Mouse (Mus musculus) embryonic facial prominence, embryonic 12.5 days (tissue): ENCODE measurements around the gene Slc6a17. TPM values are rescaled to one million over a fixed set of nuclear protein-coding genes. Genes with fewer than 3 reads are reported as not detected.

Experiments
- ATAC-seq: fragments of 200-750 bp; cut with Nextera tagmentation; 2 replicates; pipeline ENCODE4 v1.8.0; 2017; ENCODE audit not compliant: insufficient number of reproducible peaks, insufficient read depth, low FRiP score, low TSS enrichment
- H3K27ac ChIP-seq: fragments of 300-500 bp; sonication (generic); 2 replicates; pipeline ENCODE4 v1.5.1; 2016; ENCODE audit warnings: mild to moderate bottlenecking
- H3K27me3 ChIP-seq: fragments of 300-500 bp; sonication (generic); 2 replicates; pipeline ENCODE4 v1.6.1; 2016; ENCODE audit warnings: mild to moderate bottlenecking, moderate library complexity
- H3K36me3 ChIP-seq: fragments of 300-500 bp; sonication (generic); 2 replicates; pipeline ENCODE4 v1.6.1; 2016; ENCODE audit warnings: mild to moderate bottlenecking
- H3K4me1 ChIP-seq: fragments of 300-500 bp; sonication (generic); 2 replicates; pipeline ENCODE4 v1.6.1; 2016
- H3K4me2 ChIP-seq: fragments of 300-500 bp; sonication (generic); replicated peaks from 2 replicates; pipeline ENCODE4 v1.6.1; 2016; ENCODE audit warnings: mild to moderate bottlenecking, moderate library complexity
- H3K4me3 ChIP-seq: fragments of 300-500 bp; sonication (generic); 2 replicates; pipeline ENCODE4 v1.5.1; 2016; ENCODE audit warnings: mild to moderate bottlenecking
- H3K9ac ChIP-seq: fragments of 300-500 bp; sonication (generic); 2 replicates; pipeline ENCODE4 v1.6.1; 2016; ENCODE audit warnings: mild to moderate bottlenecking, moderate library complexity
- H3K9me3 ChIP-seq: fragments of 300-500 bp; sonication (generic); 2 replicates; pipeline ENCODE4 v1.6.1; 2016; ENCODE audit warnings: mild to moderate bottlenecking, moderate library complexity
- WGBS: fragments of 180-500 bp; shearing (Covaris S2); methylation state at CpG from one replicate; pipeline ENCODE4 v1.1.7; 2016; 5-methylcytosine and 5-hydroxymethylcytosine counted together
- polyA plus RNA-seq: library from polyadenylated mRNA; unstranded; fragments of >200 nt; fragmentation: Nextera tagmentation; extraction: Ambion mirVana; gene quantifications from 2 replicates; pipeline ENCODE4 v1.2.1, GENCODE M21; 2016

Slc6a17 gene
- polyA plus RNA-seq, 1 experiment from 2014 or later = 7.1 TPM

DNA sequence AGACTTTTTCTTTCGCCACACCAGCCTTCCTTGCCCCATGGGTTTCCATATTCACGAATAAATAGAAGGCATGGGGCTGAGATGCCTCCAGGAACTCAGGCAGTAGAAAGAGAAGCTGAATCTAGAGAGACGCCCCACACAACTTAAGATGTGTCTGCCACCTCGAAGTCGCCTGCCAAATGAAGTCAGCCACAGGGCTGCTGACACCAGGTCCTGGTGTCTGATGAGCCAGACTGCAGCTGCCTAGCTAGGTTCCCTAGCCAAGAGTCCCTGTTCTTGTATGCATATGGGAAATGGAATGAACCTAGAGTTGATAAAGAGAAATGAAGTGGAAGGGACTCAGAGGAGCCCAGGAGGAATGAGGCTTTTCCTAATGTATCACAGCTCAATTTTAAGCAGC is 27.5 kb upstream of the Slc6a17 start:
- ATAC-seq = no peak
- Histone ChIP-seq H3K4me3 (no peak overlapping the region), H3K27me3 (no peaks in the 10 kb centered on the region), H3K36me3 (no peaks in the 10 kb centered on the region), H3K9me3 (no peaks in the 10 kb centered on the region), H3K4me1 (peaks cover 5% of the 10 kb centered on the region; the same call in 1 of the 2 replicates), H3K4me2 (no peak overlapping the region), H3K27ac (no peak overlapping the region), H3K9ac (no peak overlapping the region)
- 81% methylated on average over 5 of the region's 5 CpGs for WGBS

DNA sequence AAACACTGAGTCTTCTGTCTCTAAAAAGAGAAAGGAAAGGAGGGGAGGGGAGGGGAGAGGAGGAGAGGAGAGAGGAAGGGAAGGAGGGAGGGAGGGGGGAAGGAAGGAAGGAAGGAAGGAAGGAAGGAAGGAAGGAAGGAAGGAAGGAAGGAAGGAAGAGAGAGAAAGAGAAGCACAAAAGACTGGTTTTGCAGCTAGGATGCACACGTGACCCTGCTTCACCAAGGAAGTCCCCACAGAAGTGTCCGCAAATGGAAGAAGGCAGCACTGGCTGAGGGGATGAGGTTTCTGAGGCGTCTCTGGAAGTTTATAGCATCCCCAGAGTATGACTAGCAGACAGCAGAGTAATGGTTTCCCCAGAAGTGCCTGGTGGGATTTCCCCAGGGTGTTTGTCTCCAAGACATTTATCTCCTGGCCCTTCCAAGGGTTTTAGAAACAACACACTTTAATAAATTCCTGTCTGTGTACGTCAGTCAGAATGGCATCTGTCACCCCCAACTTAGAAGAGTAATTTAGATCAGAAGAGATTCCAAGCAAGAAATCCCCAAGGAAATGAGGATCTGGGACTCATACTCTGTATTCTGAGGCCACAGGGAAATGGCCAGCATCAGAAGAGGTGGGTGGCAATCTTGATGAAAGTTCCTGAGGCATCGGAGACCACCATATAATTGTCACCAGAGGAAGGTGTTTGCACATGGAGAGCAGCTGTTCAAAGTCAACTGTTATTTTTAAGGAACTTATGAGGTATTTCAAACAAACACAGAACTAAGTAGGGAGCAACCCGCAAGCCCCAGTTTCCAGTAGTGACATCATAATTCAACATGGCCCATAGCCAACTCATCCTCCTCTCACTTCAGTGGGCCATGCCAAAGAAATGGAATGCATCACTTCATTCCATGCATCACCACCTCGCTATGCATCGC is 25.6 kb upstream of the Slc6a17 start:
- Histone ChIP-seq H3K4me2 (no peak overlapping the region), H3K9ac (no peak overlapping the region), H3K4me3 (no peak overlapping the region), H3K27ac (no peak overlapping the region), H3K4me1 (no peaks in the 10 kb centered on the region), H3K27me3 (0 out of 2 replicates have a peak, but pooled peaks cover 3% of the 10 kb centered on the region), H3K9me3 (no peaks in the 10 kb centered on the region), H3K36me3 (no peaks in the 10 kb centered on the region)
- 70% methylated on average over 8 of the region's 8 CpGs for WGBS
- no peak for ATAC-seq

DNA sequence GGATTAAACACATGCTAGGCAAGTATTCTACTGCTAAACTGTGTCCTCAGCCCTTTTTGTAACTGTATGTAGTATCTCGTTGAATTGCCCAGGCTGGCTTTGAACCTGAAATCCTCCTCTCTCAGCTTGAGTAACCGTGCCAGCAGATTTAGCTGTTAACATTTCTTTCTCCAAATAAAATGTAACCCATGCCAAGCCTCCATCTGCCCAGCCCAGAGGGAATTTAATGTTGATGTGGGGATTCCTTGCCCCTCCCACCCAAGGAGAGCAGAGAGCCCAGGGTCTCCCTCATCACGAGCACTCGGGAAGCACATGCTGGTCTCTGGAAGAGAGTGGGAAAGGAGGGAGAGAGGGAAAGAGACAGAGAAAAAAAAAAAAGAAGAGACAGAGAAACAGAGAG is 24.8 kb upstream of the Slc6a17 start:
- H3K9me3 ChIP-seq = no peaks in the 10 kb centered on the region
- H3K9ac ChIP-seq = no peak overlapping the region
- no peak overlapping the region for H3K4me3 ChIP-seq
- ATAC-seq = no peak
- 0 out of 2 replicates have a peak, but pooled peaks cover 3% of the 10 kb centered on the region for H3K27me3 ChIP-seq
- H3K36me3 ChIP-seq = no peaks in the 10 kb centered on the region
- H3K4me1 ChIP-seq = no peaks in the 10 kb centered on the region; the same call in 1 of the 2 replicates
- H3K27ac ChIP-seq = no peak overlapping the region
- H3K4me2 ChIP-seq = no peak overlapping the region
- 52% methylated on average over 4 of the region's 4 CpGs for WGBS

DNA sequence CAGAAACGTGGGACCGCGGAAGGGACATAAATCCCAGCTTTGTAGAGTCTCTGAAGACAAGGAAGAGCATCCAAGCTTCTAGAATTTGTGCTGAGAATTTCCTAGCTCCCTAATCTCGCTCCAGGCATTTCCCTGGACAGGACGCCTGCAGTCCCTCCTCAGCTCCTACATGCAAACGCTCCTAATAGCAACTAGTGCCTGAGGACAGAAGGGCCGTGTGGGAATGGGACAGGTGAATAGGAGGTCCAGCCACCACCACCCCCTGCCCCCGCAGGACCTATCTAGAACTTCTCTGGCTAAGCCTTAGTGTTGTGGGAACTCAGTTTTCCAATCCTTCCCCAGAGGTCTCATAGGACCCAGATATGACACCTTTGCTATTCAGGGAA is 19.7 kb upstream of the Slc6a17 start:
- no peaks in the 10 kb centered on the region for H3K36me3 ChIP-seq
- no peaks in the 10 kb centered on the region for H3K9me3 ChIP-seq
- H3K4me1 ChIP-seq = peaks cover 5% of the 10 kb centered on the region
- peaks cover 6% of the 10 kb centered on the region; the same call in 1 of the 2 replicates for H3K27me3 ChIP-seq
- 0 out of 2 replicates have a peak overlapping the region, but pooled peaks have one; percentile 38 for H3K27ac ChIP-seq
- 21% methylated on average over 8 of the region's 8 CpGs for WGBS
- peak overlapping the region; percentile 51; the same call in 1 of the 2 replicates for H3K9ac ChIP-seq
- no peak for ATAC-seq
- H3K4me2 ChIP-seq = peak overlapping the region; percentile 48
- peak overlapping the region; percentile 28; the same call in 1 of the 2 replicates for H3K4me3 ChIP-seq

DNA sequence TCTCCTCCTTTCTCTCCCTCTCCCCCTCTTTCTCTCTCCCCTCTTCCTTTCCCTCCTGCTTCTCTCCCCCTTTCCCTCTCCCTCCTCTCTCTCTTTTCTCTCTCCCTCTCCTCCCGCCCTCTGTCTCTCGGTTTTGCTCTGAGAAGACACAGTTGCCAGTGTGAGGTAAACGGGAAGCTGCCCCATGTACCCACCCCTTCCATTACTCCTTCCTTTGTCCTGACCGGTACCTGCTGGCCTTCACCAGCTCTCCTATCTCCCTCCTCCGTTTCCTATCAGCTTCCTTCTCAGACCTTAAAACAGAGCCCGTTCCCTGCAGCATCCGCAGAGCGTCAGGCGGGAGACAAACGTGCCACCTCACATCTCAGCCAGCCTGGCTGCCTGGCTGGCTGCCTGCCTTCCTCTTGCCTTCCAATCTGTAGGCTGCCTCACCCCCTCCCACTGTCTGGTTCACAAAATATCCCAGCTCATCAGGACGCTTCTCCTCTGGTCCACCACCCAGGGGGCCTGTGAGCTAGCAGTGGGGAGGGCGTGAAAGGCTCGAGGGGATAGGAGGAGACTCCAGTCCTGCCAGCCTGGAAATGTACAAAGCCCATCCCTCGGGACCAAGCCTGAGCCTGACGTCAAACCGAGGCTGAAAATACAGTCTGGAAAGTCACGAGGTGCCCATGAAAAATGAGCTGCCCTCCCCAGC is 19.1 kb upstream of the Slc6a17 start:
- Histone ChIP-seq H3K27ac (peak overlapping the region; percentile 38; the same call in 1 of the 2 replicates), H3K4me3 (peak overlapping the region; percentile 28)
- 3% methylated on average over 17 of the region's 17 CpGs for WGBS

DNA sequence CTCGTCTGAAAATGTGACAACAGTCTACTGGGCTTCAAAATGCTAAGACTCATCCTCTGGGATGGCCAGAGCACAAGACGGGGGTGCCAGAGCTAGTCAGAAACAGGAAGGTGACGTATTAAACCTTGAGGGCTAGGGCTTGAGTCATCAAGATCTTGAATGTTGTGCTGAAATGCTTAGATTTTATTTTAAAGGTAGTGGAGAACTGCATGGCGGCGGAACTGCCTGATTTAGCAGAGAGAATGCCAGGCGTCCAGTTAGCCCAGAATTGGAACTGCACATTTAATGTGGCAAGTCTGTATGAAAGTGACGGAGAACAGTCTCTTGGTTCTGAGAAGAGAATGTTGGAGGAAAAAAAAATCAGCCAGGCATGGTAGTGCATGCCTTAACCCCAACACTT is 17.1 kb upstream of the Slc6a17 start:
- Histone ChIP-seq H3K36me3 (no peaks in the 10 kb centered on the region), H3K9me3 (no peaks in the 10 kb centered on the region), H3K4me1 (peaks cover 5% of the 10 kb centered on the region), H3K9ac (no peak overlapping the region), H3K4me2 (no peak overlapping the region), H3K4me3 (no peak overlapping the region), H3K27ac (no peak overlapping the region), H3K27me3 (peaks cover 6% of the 10 kb centered on the region; the same call in 1 of the 2 replicates)
- WGBS = 87% methylated on average over 7 of the region's 7 CpGs
- no peak for ATAC-seq

More for the DNA sequence above, 19.1 kb upstream of the Slc6a17 start:
- Histone ChIP-seq H3K4me1 (peaks cover 5% of the 10 kb centered on the region), H3K9me3 (no peaks in the 10 kb centered on the region), H3K36me3 (no peaks in the 10 kb centered on the region), H3K27me3 (peaks cover 6% of the 10 kb centered on the region; the same call in 1 of the 2 replicates), H3K9ac (peak overlapping the region; percentile 51), H3K4me2 (peak overlapping the region; percentile 48)
- 0 out of 2 replicates have a peak, but pooled peaks have one; percentile 31 for ATAC-seq

DNA sequence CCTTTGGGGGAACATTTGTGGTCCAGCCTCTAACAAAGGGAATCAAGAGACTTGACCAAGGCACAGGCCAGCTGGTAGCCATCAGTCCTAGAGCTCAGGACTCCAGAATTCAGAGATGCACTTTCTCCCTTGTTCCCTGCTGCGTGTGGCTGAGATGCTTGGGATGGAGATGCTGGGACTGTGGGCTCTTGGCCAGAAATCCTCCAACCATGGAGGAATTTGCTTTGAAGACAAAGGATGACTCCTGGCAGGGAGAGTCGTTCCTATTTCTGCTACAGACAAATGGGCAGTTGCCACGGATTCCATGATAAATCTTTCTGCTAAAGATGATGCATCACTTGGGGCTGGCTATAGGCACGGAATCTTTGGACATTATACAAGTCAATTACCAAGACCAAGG is 15.7 kb upstream of the Slc6a17 start:
- Histone ChIP-seq H3K9ac (no peak overlapping the region), H3K9me3 (no peaks in the 10 kb centered on the region), H3K4me2 (no peak overlapping the region), H3K27ac (no peak overlapping the region), H3K4me1 (peaks cover 9% of the 10 kb centered on the region), H3K27me3 (peaks cover 3% of the 10 kb centered on the region; the same call in 1 of the 2 replicates), H3K4me3 (no peak overlapping the region), H3K36me3 (no peaks in the 10 kb centered on the region)
- no peak for ATAC-seq
- 77% methylated on average over 4 of the region's 4 CpGs for WGBS

DNA sequence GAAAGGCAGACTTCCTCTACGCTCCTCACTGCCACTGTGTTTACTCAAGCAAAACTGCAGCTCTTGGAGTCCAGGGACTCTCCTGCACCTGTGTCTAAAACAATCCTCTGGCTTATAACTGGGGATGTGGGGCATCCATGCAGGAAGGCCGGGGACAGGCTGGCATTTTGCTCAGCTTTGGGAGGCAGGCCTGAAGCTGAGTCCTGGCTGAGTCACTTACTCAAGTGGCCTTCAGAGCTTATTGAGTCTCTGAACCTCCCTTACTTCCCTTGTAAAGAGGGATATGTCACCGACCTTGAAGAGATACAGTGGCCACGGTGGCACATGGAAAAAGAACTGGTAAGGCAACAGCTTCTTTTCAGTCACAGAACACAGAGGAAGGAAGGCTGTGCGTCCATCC is 12.8 kb upstream of the Slc6a17 start:
- no peak for ATAC-seq
- H3K4me1 ChIP-seq = 0 out of 2 replicates have a peak, but pooled peaks cover 4% of the 10 kb centered on the region
- H3K9me3 ChIP-seq = no peaks in the 10 kb centered on the region
- H3K9ac ChIP-seq = no peak overlapping the region
- H3K4me2 ChIP-seq = no peak overlapping the region
- no peak overlapping the region for H3K4me3 ChIP-seq
- no peak overlapping the region for H3K27ac ChIP-seq
- WGBS = 77% methylated on average over 5 of the region's 5 CpGs
- H3K27me3 ChIP-seq = no peaks in the 10 kb centered on the region
- no peaks in the 10 kb centered on the region for H3K36me3 ChIP-seq

DNA sequence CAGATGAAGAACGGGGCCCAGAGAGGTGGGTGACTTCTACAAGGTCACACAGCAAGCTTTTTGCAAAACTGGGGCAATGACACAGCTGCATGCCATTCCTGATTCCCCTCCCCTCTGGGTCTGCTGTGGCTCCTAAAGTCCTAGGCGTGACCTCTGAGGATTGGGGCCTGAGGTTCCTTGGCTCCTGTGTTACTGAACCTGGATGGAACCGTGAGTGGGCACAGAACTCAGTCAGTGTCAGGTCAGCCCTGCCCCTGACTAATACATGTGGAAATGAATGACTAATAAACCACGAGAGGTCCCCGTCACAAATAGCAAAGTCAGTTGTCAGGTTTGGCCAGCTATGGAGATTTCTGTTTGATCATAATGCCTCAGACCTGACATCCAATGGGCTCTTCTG is 11.4 kb upstream of the Slc6a17 start:
- Histone ChIP-seq H3K27me3 (no peaks in the 10 kb centered on the region), H3K4me1 (0 out of 2 replicates have a peak, but pooled peaks cover 4% of the 10 kb centered on the region), H3K27ac (no peak overlapping the region), H3K9ac (no peak overlapping the region), H3K4me2 (no peak overlapping the region), H3K4me3 (no peak overlapping the region), H3K36me3 (no peaks in the 10 kb centered on the region), H3K9me3 (no peaks in the 10 kb centered on the region)
- 78% methylated on average over 5 of the region's 5 CpGs for WGBS
- no peak for ATAC-seq

DNA sequence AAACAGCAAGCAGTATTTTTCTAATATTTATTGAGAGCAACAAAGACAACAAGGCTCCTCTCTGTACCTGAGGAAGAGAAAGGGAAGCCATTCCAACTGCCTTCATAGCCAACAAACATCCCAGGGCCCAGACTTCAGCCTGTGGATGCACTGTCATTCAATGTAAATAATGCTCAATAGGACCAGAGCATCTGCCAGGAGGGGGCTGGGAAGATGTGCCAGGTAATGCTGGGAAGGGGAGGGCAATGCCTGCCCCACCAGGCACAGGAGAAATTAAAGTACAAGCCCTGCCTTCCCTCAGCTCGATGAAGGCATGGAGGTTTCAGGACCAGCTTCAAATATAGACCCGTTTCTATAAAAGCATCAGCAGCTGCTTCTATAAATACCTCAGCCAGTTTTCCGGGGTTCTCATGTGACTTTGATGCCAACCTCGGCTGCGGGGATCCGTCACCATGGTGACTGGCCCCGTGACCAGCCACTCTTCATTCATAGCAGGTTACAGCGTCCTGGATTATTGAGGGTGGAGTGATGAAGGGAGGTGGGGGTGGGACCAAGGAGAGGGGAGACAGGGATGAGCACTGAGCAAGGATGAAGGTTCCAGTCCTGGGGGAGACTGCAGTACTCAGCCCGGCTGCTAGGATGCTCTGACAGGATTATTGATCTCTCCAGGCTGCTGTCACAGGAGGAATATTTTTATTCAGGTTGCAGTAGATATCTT is 10.7 kb upstream of the Slc6a17 start:
- H3K9ac ChIP-seq = no peak overlapping the region
- no peak overlapping the region for H3K4me3 ChIP-seq
- no peaks in the 10 kb centered on the region for H3K9me3 ChIP-seq
- 0 out of 2 replicates have a peak, but pooled peaks cover 4% of the 10 kb centered on the region for H3K4me1 ChIP-seq
- WGBS = 31% methylated on average over 9 of the region's 9 CpGs
- H3K27me3 ChIP-seq = no peaks in the 10 kb centered on the region
- H3K27ac ChIP-seq = no peak overlapping the region
- H3K4me2 ChIP-seq = no peak overlapping the region
- no peaks in the 10 kb centered on the region for H3K36me3 ChIP-seq
- ATAC-seq = no peak

DNA sequence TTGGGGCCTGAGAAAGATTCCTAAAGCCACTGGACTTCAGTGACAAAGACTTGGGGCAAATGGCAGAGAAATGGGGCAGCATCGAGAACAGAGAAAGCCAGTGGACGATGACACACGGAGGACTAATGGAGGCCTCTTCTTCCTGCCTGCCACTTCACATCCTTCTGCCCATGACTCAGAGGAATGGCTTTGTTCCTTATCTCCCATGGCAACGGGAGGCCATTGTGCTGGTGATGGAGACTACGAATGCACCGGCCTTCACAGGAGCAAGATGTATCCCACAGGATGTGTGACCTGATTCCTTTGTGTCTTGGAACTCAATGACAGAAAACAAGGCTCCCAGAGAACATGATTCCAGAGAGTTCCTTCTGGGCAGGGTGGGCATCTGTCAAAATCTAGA is 6.7 kb upstream of the Slc6a17 start:
- 74% methylated on average over 6 of the region's 6 CpGs for WGBS
- H3K36me3 ChIP-seq = no peaks in the 10 kb centered on the region

More for the DNA sequence above, 6.7 kb upstream of the Slc6a17 start:
- ATAC-seq = no peak
- Histone ChIP-seq H3K27me3 (peaks cover 9% of the 10 kb centered on the region; the same call in 1 of the 2 replicates), H3K4me2 (no peak overlapping the region), H3K9me3 (no peaks in the 10 kb centered on the region), H3K27ac (no peak overlapping the region), H3K4me3 (no peak overlapping the region), H3K9ac (no peak overlapping the region), H3K4me1 (0 out of 2 replicates have a peak, but pooled peaks cover 4% of the 10 kb centered on the region)
